Mouse (Mus musculus) T-helper 2 cell (primary cell): ENCODE results near the gene Dusp5.

ENCODE experiments used
- in situ Hi-C: fragments of 300-600 bp; cut with MboI, MseI; formaldehyde crosslinking; loops from one replicate; pipeline ENCODE4 v1.15.1; 2025; ENCODE audit warnings: high pct_unique_total_duplicates

Dusp5 gene

DNA sequence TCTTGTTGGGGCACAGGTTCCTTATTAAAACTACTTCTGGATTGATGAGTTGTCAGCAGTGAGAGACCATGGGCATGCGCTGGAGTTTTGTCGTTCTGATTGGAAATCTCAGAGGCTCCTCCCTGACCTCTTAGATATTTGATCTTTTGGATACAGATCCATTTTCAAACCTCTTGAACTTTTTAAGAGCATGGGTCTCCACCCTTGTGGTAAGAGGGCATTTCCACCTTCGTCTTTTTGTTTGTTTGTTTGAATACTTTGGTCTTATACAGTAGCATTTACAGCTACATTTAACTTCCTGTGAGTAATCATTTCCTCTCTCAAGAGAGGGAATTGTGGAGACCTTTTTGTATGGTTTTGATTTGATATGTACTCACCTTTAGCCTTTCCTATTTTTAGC lies 10.4 kb downstream of the Dusp5 start:
- in situ Hi-C loops: loop anchor here (5.0 kb wide), 2 partner anchors 117 to 147 kb away; partner anchors contain the start of gene Smndc1

DNA sequence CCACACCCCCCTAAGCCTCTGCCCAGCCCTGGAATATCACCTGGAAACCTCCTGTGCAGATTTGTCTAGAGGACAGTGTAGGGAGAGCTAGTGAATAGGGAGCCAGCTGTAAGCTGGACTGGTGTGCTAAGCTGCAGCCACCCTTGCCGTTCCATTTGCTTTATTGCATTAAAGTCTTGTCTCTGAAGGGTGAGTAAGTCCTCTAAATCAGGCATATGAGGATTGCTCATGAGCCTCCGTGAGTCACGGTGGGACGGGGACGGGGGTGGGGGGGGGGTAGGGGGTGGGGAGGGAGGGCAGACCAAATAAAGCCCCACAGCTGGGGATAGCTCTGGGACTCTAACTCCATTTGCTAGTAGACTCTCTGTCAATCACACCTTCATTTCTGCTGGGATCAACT lies 14.7 kb downstream of the Dusp5 start:
- in situ Hi-C loops: no loop called here

DNA sequence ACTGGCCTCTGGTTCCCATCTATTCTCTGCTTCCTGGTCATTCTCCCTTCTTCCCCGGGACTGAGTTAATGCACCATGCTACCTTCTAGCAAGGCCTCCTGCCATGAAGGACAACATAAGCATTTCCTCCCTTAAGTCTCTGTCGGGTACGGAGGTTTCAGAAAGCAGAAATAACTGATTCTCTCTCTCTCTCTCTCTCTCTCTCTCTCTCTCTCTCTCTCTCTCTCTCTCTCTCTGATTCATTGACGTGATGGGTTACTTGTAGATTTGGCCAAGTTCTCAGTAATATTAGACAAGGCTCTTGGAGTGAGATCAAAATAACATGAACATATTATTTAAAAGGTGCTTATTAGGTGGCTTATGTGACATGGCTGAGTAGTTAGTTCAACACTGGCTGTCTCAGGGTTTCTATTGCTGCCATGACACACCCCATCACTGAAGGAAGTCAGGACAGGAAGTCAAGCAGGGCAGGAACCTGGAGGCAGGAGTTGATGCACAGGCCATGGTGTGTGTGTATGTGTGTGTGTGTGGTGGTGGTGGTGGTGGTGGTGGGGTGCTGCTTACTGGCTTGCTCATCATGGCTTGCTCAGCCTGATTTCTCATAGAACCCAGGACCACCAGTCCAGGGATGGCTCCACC lies 16.1 kb downstream of the Dusp5 start:
- in situ Hi-C loops: no loop called here

DNA sequence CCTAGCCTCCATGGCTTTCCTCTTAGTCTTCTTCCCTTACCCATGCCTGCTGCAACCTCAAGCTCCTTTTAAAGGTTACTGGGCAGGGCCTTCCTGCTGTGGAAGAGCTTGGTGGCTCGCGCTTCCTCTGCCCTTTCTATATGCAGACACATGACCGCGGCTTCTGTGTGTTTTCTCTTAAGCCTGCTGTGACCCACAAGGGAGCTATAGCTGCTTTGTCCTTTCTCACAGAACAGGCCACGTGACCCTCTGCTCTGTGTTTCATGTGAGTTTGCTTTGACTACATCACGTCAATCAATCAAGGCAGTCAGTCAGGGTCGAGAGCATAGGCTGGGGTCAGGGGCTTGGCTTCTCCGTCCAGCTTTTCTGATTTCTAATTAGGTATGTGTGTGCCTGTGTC lies 18.7 kb downstream of the Dusp5 start:
- in situ Hi-C loops: no loop called here

DNA sequence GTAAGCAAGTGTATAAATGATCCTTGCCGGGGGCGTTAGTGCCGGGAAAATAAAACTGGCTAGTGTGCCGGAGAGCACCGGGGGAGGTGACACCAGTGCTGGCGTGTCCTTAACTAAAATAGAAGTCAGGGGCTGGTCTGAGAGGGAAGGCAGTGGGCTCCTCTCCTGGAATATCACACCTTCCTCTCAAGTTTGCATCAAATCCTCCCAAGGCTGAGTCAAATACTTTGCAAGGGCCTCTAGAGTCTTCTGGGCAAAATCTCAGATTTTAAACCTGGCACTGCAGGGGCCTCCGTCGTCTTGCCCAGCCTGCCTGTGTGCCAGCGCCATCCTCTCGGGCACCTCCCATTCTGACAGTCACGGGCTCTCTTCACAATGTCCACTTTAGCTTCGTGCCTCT lies 22.1 kb downstream of the Dusp5 start:
- in situ Hi-C loops: no loop called here

DNA sequence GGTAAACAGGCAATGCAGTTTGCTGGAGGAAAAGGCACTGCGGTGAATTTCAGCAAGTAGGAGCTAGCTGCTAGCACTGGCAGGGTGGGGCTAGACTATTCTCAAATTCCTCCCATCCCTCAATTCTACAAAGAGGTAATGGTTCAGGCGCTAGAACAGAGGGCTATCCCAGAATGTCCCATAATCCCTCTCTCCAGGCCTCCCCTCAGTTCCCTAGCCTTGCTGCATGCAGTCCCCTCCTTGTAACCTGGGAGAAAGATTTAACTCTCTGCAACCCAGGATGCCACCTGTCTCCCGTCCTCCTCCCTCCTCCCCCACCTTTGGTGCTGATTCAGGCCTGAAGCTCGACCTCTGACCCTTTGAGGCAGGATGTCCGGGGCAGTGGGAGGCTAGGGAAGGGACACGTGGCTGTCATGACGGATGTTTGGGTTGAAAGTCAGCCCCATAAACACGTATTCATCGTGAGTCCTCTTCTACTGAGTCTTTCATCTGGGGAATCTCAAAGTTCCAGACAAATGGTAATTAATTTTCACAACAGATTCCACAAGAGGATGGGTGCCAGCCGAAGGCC lies 23.4 kb downstream of the Dusp5 start:
- in situ Hi-C loops: no loop called here

DNA sequence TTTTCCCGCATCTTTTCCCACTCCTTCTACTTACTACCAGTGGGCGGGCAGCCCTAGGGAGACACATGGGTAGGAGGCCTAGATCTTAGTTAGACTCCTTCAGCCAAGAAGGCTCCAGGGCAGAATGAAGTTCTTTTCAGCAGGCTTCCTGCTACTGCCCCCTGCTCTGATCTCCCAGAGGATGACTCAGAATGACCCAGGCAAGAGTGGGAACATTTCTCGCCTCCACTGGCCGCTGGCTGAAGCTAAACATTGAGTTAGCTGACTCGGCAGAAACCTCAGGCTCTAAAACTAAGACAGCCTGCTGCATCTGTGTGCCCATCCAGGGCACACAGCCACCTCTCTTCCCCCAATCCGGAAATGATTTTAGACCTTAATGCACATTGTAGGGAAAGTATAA lies 23.9 kb downstream of the Dusp5 start:
- in situ Hi-C loops: no loop called here

DNA sequence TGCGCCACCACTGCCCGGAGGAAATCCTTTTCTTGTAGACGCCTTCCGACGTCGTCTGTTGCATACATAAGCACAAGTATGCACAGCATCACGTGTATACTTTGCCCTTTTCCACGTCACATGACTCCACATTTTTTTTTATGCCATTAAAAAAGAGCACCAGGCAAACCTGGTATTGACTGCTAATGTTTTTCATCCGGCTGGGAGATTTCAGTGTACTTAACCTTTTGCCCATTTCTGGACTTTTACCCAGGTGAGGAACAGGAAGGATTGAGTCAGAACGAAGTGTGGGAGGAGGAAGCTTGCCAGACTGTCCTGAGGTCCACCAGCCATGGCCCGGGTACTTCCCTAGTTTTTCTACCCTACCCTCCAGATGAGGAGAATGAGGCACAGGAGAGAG lies 25.5 kb downstream of the Dusp5 start:
- in situ Hi-C loops: no loop called here

DNA sequence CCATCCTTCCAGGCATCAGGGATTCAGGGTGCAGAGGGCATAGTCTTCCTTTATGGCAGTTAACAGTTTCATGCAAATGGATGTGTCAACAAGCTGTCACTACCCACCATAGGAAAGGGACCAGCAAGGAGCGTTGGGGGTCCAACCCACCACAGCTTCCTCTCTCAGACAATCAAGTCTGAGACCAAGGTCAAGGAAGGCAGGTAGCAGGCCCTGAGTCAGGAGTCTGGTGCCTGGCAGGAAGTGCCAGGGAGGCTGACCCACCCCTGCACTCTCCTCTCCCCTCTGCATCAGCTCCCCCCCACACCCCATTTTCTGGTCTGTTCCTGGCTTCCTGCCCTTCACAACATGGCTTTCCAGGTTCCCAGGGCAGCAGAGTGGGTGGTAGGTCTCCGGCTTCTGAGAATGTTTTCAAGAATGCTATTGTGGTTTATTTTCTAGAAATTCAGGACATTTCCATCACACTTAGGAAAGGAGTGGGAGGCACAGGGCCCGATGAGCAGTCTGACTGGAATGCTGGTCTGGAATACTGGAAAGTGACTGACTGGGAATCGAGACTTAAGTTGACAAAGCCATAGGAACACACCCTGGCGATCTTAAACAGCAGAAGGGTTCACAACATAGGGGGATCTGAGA lies 26.2 kb downstream of the Dusp5 start:
- in situ Hi-C loops: no loop called here

DNA sequence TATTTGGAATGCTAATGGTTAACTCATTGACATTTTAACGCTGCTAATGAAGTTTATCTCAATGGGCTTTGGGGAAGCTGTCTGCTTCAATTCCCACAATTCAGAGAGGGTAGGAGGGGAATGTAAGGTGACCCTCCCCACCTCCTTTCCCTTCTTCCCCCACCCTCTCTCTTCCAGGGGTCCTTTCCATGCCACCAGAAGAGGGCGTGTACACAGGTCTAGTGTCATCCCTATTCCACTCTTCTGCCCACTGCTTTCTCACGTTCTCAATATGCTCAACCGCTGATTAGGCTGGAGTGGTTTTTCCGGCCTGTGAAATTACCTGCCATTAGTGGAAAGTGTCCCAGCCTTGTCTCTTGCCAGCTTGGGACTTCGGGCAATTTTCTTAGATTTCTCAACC lies 27.9 kb downstream of the Dusp5 start:
- in situ Hi-C loops: no loop called here

DNA sequence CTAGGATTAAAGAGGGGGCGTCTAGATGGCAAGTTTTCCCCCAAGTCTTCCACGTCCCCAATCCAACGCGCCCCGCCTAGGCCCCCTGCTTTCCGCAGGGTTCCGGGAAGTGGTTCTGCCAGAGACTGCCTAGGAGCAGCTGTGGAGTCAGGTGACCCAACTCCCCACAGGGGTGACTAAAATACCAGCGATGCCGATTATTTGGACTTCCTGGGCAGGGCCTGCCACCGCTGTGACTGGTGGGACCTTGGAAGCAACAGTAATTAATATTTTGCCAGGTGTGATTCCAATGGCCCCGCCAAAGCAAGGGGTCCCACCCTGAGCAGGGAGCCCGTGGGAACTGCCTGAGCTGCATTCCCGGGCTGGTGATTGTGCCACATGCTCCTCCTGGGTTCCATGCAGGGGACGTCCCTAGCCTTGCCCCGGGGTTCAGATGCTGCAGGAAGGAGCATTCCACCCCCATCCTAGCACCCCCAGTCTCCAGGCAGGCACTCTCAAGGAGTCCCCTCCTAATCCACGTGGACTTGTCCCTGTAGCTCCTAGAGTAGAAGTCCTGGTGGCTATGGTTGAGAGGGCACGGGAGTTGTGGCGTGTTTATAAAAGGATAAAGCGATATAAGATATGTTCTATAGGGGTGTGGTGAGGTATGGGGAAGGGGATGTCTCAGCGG lies 28.5 kb downstream of the Dusp5 start:
- in situ Hi-C loops: no loop called here

DNA sequence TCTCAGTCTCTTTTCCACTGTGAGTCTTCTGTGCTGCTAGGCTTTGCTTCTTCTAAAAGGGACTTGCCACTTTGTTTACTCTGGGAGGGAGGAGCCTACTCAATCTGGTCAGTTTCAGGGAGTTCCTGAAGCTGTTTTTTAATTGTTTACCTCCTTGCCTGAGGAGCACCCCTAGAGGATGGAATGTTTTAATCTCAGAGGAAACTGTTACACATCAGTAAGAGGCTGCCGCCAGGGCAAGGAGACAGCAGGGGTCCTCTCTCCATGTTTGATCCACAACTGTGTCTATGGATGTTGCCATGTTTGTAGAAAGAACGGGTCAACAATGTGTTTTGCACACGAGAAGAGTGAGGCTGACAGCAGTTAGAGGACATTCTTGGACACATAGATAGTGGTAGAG lies 31.5 kb downstream of the Dusp5 start:
- in situ Hi-C loops: loop anchor here (10.0 kb wide), 1 partner anchor 136 kb away; no protein-coding TSS in a partner anchor

DNA sequence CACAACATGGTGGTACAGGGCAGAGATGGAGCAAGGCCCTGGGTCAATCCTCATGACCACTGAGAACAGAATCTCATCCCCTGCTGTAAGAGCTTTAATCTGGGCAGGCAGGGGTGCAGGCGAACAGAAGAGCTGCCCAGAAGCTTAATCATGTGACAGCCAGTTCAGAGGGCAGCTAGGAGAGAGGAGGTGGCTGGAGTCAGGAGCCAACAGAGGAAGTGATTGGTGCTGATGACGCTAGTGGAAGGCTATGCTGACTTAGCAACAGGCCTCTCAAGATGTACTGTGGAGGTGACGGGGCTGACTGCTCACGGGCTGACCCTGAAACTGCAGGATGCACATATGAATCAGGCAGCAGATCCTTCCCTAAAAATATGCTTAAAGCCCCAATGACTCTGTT lies 35.3 kb downstream of the Dusp5 start:
- in situ Hi-C loops: loop anchor here (10.0 kb wide), 1 partner anchor 139 kb away; no protein-coding TSS in a partner anchor

DNA sequence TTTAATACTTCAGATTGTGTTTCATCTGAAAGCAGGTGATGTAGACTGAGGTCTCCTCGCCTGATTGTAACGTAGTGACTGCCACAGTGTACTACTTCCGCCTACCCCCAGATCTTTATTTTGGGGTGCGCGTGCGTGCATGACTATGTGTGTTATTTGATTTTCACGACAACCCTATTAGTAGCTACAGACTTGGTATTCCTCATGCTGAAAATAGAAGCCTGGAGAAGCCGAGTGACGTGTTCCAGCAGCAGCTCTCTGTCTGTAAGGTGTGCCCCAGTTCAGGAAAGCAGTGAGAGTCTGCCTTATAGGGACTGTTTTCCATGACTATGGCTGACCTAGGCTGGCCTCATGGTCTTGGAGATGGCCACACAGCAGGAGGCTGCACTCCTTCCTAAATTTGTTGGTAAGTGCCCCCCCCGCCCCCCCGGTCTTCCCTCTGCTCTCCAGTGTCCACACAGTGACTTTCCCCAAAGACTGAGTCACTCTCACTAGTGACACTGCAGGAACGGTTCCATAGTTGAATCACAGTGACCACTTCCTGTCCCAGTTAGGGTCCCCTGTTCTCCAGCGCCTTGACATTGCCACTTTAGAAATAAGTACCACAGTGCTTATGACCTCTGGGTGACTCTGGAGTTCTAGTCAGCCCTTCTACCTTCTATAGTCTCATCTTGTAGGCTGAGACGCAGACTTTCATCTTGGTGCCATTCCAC lies 36.8 kb downstream of the Dusp5 start:
- in situ Hi-C loops: loop anchor here (10.0 kb wide), 1 partner anchor 141 kb away; no protein-coding TSS in a partner anchor

DNA sequence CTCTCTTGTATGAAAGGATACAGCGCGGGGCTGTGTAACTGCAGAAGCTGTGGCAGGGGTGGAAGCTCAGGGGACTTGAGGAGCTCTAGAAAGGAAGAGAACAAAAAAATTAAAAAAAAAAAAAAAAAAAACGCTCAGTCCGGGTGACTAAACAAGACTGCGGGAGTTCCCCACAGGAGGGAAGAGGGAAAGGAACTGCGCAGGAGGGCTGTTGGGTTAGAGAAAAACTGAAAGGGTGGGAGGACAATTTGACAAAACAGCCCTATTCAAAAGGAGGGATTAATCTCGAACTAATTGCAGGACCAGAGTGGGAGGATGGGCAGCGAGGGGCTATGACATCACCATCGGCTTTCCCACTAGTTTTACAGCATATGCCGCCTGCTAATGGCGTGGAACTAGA lies 39.0 kb downstream of the Dusp5 start:
- in situ Hi-C loops: loop anchor here (10.0 kb wide), 1 partner anchor 143 kb away; no protein-coding TSS in a partner anchor

DNA sequence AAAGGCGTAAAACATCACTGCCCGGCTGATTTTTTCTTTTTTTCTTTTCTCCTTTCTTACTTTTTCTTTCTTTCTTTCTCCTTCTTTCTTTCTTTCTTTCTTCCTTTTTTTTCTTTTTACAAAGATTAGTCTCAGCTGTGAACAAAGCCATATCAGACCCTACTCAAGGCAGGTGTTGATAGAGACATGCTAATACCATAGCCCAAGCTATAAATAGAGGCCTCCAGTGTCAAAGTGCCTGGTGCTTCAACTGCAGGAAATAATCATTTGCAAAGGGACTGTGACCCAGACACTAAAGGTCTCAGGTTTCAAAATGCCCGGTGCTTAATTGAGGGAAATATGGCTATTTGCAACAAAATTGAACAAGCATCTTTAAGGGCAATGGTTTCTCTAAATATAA lies 39.6 kb downstream of the Dusp5 start:
- in situ Hi-C loops: loop anchor here (10.0 kb wide), 1 partner anchor 144 kb away; no protein-coding TSS in a partner anchor

DNA sequence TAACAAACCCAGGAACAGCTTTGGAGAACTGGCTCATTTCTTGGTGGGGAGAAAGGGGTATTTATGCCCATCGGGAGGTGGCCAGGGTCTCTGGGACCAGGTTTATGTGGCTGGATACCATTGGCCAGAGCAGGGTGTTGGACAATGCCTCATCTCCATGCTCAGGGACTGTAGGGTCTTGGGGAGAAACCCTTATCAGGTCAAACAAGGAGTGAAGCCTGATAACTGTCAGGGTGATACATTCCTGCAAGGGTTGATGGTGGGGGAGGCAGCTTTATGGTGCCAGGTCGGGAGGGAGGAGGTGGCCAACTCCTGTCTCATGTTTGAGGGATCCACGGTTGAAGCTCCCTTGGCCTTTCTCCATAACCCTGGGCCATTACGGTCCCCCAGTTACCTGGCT lies 42.1 kb downstream of the Dusp5 start:
- in situ Hi-C loops: no loop called here

DNA sequence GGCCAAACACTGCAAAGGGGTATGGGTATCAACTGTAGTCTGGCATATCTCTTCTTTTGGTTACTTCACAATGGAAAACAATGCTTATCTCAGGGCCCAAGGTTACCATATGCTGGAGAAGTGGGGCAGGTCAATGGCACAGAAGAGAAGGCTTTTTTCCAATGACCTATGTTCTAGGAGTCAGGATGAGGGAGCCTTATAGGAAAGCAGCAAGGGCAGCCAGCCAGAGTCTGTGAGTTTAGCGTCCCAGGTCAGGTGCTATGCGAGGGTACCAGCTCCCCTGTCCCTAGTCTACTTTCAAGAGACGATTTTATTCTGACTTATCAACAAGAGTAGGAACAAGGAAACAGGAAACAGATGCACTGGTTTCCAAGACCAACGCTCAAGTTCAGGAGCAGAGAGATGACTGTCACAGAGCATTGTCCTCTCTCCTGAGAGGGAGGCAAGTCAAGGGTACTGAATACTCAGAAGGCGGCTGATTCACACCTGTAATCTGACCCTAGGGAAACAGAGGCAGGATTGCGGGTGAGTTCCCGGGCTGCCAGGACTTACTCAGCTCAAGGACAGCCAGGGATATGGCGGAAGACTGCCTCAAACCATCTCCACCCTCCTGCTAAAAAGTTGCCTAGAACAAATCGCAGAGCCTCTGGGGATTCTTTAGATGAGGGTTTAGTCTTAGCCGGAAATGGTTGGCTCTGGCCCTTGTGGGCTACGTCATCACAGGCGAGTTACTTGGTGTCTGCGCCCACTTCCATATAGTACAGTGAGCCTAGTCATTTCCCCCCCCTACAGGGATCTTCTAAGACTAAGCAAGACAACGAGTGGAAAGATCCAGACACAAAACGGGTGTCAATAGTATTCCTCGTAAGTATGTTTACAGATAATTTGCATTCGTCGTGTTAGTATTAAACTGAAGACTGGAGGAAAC lies 42.9 kb downstream of the Dusp5 start:
- in situ Hi-C loops: no loop called here

DNA sequence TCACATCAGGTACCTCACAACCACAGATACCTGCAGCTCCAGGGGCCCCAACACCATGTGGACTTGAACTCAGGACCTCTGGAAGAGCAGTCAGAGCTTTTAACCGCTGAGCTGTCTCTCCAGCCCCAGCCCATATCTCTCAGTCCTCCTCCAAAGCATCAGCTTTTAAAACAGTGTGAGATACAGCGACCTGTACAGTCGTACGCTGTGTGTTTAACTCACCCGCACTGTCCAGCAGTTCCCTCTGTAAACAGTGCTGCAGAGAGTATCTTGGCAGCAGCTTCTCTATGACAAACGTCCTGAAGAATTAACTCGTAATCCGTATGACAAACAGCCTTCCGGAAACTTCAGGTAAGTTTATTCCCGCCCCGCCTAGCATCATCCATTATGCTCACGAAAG lies 43.7 kb downstream of the Dusp5 start:
- in situ Hi-C loops: no loop called here

DNA sequence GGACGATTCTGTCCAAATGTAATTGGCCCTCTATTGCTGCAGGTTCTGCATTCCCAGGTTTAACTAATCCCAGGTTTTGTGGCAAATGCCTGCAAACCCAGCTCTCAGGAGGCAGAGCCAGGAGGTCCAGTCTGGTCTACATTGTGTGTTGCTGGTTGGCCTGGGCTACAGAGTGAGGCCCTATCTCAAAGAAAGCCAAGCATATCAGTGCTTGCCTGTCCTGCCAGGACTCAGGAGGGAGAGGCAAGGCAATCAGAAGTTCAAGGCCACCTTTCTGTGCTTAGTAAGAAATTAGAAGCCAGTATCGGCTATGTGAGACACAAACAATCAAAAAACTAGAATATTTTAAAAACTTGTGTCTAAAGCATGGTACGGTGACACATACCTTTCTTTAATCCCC lies 44.2 kb downstream of the Dusp5 start:
- in situ Hi-C loops: no loop called here

DNA sequence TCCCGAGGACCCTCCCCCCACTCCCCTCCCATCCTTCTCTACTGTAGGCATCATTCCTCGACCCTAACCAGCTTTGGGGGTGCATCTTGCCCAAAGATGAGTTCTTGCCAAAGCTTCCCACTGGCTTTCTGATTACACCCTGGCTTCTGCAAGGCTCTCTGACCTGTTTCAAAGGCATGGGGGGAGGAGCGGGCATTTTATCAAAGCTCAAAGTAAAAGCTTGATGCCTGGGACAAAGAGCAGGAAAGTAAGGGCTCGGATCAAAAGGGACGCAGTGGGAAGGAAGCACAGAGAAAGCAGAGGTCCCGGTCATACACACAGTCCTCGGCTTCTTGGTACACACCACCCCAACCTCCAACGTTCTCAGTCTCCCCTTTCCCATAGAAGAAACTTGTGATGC lies 45.2 kb downstream of the Dusp5 start:
- in situ Hi-C loops: no loop called here
